Mouse (Mus musculus): ENCODE results near the gene Olfr1093.

Olfr1093 gene

GRCm38 (mm10) chr2:86782179-86782578 is at the start of gene Olfr1093:
TSS of gene Olfr1093 (plus strand) at chr2:86782479.
- DNase-seq (ENCODE audit: low spot score) = no peak

- DNase-seq (ENCODE audit: low spot score) = no peak
These were observed 48.7 kb upstream of the Olfr1093 start, which contains the start of gene Olfr1089 for GRCm38 (mm10) chr2:86733601-86734000. TSS of gene Olfr1089 (minus strand) at chr2:86733701.

GRCm38 (mm10) chr2:86758893-86759292 is 23.4 kb upstream of the Olfr1093 start, which contains the start of gene Olfr1090:
TSS of gene Olfr1090 (minus strand) at chr2:86758993.
- DNase-seq (ENCODE audit: low spot score) = no peak

- DNase-seq (ENCODE audit: low spot score) = no peak
These were observed 21.2 kb upstream of the Olfr1093 start for GRCm38 (mm10) chr2:86761050-86761449.

GRCm38 (mm10) chr2:86809918-86810317 is 27.6 kb downstream of the Olfr1093 start, which contains the start of gene Olfr141:
TSS of gene Olfr141 (minus strand) at chr2:86810018.
- DNase-seq (ENCODE audit: low spot score) = no peak

- no peak for DNase-seq (ENCODE audit: low spot score)
These were observed 42.1 kb downstream of the Olfr1093 start, which contains the start of gene Olfr1094 for GRCm38 (mm10) chr2:86824363-86824762. TSS of gene Olfr1094 (plus strand) at chr2:86824663.
